Mouse (Mus musculus): ENCODE measurements at regions not wholly inside any gene's neighbourhood (a gene's known extent, or its start where the extent isn't known, plus 50 kb on each side); places are given as distances from the start of the nearest gene placed in this dataset.

- Histone ChIP-seq H3K4me3 (ENCODE audit: insufficient read depth in 1 of 2, low read depth in 1 of 2, low read length in 2 of 2, poor library complexity in 1 of 2, severe bottlenecking in 1 of 2) (no peak overlapping the region), H3K9ac (ENCODE audit: insufficient read depth, low read depth, low read length, poor library complexity, severe bottlenecking) (no peak overlapping the region), H3K4me1 (ENCODE audit: control insufficient read depth in 2 of 2, insufficient read depth in 2 of 2, low read length in 2 of 2, poor library complexity in 1 of 2) (no peaks in the 10 kb centered on the region), H3K9me3 (ENCODE audit: control insufficient read depth, insufficient read depth, low read depth, low read length) (no peaks in the 10 kb centered on the region), H3K36me3 (ENCODE audit: control insufficient read depth, insufficient read depth, low read length, poor library complexity, severe bottlenecking) (no peaks in the 10 kb centered on the region), H3K27ac (ENCODE audit: insufficient read depth, low read depth, low read length, poor library complexity, severe bottlenecking) (no peak overlapping the region)
- TF ChIP-seq MAFK (IDR thresholded peaks at IDR 0.05; ENCODE audit: insufficient read depth, low read depth, low read length) (no peak), HCFC1 (IDR thresholded peaks at IDR 0.05; ENCODE audit: borderline replicate concordance, insufficient read depth, low read length) (no peak), CHD2 (IDR thresholded peaks at IDR 0.05; ENCODE audit: low read depth, low read length) (no peak), ZNF384 (IDR thresholded peaks at IDR 0.05; ENCODE audit: low read depth, low read length) (no peak), ZC3H11A (IDR thresholded peaks at IDR 0.05; ENCODE audit: borderline replicate concordance, low read depth, low read length) (no peak)
- no peak for DNase-seq (ENCODE audit: low read depth, low spot score)
- in situ Hi-C loops (cut with MboI; ENCODE audit: low sequenced_read_pairs in 2 of 2, unreplicated experiment in 2 of 2) = no loop called here
These were observed 64.2 kb upstream of the Itga1 start for GRCm38 (mm10) chr13:115165981-115166380.

- in situ Hi-C loops (cut with MboI; ENCODE audit: low sequenced_read_pairs in 2 of 2, unreplicated experiment in 2 of 2) = no loop called here
- no peak overlapping the region for H3K9ac ChIP-seq (ENCODE audit: insufficient read depth, low read depth, low read length, poor library complexity, severe bottlenecking)
These were observed 61.1 kb upstream of the Itga1 start for GRCm38 (mm10) chr13:115162689-115163413.

GRCm38 (mm10) chr13:115159386-115159785 lies 57.6 kb upstream of the Itga1 start:
- no peaks in the 10 kb centered on the region for H3K4me1 ChIP-seq (ENCODE audit: control insufficient read depth in 2 of 2, insufficient read depth in 2 of 2, low read length in 2 of 2, poor library complexity in 1 of 2)
- no peak overlapping the region for H3K27ac ChIP-seq (ENCODE audit: insufficient read depth, low read depth, low read length, poor library complexity, severe bottlenecking)
- no peak overlapping the region for H3K9ac ChIP-seq (ENCODE audit: insufficient read depth, low read depth, low read length, poor library complexity, severe bottlenecking)
- no peaks in the 10 kb centered on the region for H3K36me3 ChIP-seq (ENCODE audit: control insufficient read depth, insufficient read depth, low read length, poor library complexity, severe bottlenecking)
- no peak for DNase-seq (ENCODE audit: low read depth, low spot score)
- no peak for TF ChIP-seq HCFC1 (IDR thresholded peaks at IDR 0.05; ENCODE audit: borderline replicate concordance, insufficient read depth, low read length)
- no peak for TF ChIP-seq ZNF384 (IDR thresholded peaks at IDR 0.05; ENCODE audit: low read depth, low read length)
- TF ChIP-seq CHD2 (IDR thresholded peaks at IDR 0.05; ENCODE audit: low read depth, low read length) = no peak
- TF ChIP-seq MAFK (IDR thresholded peaks at IDR 0.05; ENCODE audit: insufficient read depth, low read depth, low read length) = no peak
- no peak for TF ChIP-seq ZC3H11A (IDR thresholded peaks at IDR 0.05; ENCODE audit: borderline replicate concordance, low read depth, low read length)
- no peaks in the 10 kb centered on the region for H3K9me3 ChIP-seq (ENCODE audit: control insufficient read depth, insufficient read depth, low read depth, low read length)
- no peak overlapping the region for H3K4me3 ChIP-seq (ENCODE audit: insufficient read depth in 1 of 2, low read depth in 1 of 2, low read length in 2 of 2, poor library complexity in 1 of 2, severe bottlenecking in 1 of 2)
- in situ Hi-C loops (cut with MboI; ENCODE audit: low sequenced_read_pairs in 2 of 2, unreplicated experiment in 2 of 2) = no loop called here

More at GRCm38 (mm10) chr13:115162689-115163413, 61.1 kb upstream of the Itga1 start:
- TF ChIP-seq ZC3H11A (IDR thresholded peaks at IDR 0.05; ENCODE audit: borderline replicate concordance, low read depth, low read length) (no peak), CHD2 (IDR thresholded peaks at IDR 0.05; ENCODE audit: low read depth, low read length) (no peak), MAFK (IDR thresholded peaks at IDR 0.05; ENCODE audit: insufficient read depth, low read depth, low read length) (no peak), HCFC1 (IDR thresholded peaks at IDR 0.05; ENCODE audit: borderline replicate concordance, insufficient read depth, low read length) (no peak), ZNF384 (IDR thresholded peaks at IDR 0.05; ENCODE audit: low read depth, low read length) (no peak)
- Histone ChIP-seq H3K9me3 (ENCODE audit: control insufficient read depth, insufficient read depth, low read depth, low read length) (no peaks in the 10 kb centered on the region), H3K4me1 (ENCODE audit: control insufficient read depth in 2 of 2, insufficient read depth in 2 of 2, low read length in 2 of 2, poor library complexity in 1 of 2) (no peaks in the 10 kb centered on the region), H3K4me3 (ENCODE audit: insufficient read depth in 1 of 2, low read depth in 1 of 2, low read length in 2 of 2, poor library complexity in 1 of 2, severe bottlenecking in 1 of 2) (no peak overlapping the region), H3K36me3 (ENCODE audit: control insufficient read depth, insufficient read depth, low read length, poor library complexity, severe bottlenecking) (no peaks in the 10 kb centered on the region), H3K27ac (ENCODE audit: insufficient read depth, low read depth, low read length, poor library complexity, severe bottlenecking) (no peak overlapping the region)
- no peak for DNase-seq (ENCODE audit: low read depth, low spot score)
